Mouse (Mus musculus): Measurements from ENCODE around the gene Zfp335. TPM values are rescaled to one million over a fixed set of nuclear protein-coding genes. Genes with fewer than 3 reads are reported as not detected.

Zfp335 gene
- 5.3 TPM for polyA plus RNA-seq (2014; fragmentation: Illumina TruSeq; extraction: RNeasy Lipid Tissue Mini Kit (QIAGEN cat#74804); ENCODE audit: insufficient read depth, low read depth, low replicate concordance)

DNA sequence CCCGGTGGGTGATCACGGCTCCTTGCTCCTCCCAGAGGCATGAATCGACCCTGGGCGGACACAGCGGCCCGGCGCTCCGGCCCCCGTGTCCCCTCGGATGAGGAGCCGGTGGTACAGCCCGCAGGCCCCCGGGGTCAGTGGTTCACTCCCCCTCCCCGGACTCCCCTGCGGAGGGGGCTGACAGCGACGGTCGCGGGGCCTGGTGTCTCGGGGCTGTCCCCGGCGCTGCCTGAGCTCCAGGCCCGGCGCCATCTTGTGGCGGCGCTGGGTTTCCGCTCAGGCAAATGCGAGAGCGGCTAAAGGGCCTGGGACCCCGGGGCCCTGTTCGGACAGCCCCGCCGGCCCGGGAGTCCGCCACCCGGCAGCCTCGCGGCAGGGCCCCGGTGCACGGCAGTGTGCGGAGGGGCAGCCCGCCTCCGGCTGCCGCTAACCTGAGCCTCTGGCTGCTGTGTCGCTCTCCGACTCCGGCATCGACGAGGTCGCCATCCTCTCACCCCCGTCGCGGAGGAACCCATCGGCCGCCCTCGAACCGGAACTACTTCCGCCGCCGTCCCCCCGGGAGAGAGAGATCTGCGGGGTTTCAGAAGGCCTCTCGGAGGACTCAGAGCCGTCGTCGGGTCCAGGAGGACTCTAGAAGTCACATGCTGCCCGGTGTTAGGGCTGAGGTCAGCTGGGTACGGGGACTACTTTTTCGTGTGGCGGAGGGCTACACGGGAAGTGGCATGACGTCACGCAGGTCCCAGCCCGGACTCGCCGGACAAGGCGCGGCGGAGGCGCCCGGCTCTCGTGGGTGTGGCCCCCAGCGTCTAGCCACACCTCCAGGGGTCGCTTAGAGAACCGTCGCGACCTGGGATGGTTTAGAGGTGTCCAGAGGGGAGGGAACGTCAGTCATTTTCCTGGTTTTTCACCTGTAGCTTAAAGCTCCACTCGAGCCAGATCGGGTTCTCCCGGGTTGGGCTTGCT, at the start of gene Zfp335:
Zfp335 (minus strand) TSS at position 672 of the 963 bp plus-strand sequence.

DNA sequence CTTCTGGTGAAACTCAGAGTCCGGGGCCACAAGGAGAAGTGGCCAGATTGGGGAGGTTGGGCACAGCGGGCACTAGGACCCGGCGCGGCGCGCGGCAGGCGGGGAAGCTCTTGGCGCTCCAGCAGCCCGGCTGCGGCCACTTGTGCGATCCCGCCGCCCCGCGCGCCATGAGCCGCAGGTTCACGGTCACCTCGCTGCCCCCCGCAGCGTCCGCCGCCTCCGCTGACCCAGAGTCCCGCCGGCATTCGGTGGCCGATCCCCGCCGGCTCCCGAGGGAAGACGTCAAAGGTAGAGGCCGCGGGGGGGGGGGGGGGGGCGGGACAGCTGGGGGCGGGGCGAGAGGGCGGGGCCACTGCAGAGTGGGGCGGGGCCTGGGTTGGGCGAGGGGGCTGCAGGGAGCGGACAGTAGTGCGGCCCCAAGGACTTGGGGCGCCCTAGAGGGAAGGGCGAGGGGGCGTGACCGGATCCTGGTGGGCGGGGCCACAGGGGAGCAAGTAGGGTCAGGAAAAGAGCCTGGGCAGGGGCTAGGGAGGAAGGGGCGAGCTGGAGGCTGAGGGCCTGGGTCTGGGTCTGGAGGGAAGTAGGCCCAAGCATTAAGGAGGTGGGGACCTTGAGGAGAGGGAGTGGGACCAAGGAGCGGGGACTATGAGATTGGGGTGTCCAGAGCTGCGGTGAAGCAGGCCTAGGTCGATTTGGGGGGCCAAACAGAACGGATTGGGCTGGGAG, 49.3 kb upstream of the Zfp335 start, which contains the start of gene Slc12a5:
Slc12a5 (plus strand) TSS at position 87 of the 726 bp plus-strand sequence.

DNA sequence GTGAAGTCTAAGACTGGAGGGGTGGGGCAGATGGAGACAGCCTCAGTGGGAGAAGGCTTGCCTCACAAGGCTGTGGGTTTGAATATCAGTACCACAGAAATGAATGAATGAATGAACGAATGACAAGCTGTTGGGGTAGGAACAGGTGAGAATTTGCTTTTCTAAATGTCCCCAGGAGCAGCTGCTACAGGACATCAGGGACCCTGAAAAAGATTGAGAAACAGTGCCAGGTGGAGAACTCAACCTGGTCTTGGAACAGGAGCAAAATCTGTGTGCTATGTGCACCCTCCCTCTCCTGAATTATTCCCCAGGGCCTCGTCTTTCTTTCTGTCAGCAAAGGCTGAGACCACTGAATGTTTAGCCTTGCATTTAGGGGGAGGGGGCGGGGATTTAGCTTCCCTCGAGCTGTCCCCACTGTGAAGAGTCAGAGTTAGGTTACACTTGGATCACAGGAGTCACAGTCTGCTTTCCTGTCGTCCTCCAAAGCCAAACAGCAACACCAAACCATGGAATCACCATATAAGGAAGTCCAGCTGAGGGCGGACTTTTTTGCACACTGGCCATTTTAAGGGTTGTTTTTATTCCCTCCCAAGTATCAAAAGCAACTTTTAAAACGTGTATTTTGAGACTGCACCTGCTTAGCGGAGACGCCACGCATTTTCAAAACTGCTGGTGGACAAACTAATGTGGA, 28.7 kb upstream of the Zfp335 start, which contains the start of gene Mmp9:
Mmp9 (plus strand) TSS at position 641 of the 691 bp plus-strand sequence.

DNA sequence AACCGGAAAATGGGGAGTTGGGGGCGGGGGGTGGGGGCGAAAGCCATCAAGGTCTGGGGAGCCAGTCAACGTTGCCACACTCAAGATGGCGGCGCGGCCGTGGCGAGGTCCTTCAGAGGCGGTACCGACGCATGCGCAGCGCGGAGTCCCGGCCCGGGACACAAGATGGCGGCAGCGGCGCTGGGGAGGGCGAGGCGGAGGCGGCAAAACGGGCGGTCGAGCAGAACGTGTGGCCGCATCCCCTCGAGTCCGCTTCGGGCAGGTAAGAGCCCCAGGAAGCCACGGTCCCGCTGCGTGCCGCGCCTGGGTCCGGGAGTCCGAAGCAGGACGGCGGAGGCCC, 32.4 kb downstream of the Zfp335 start, which contains the start of gene Pcif1:
Pcif1 (plus strand) TSS at position 77 of the 340 bp plus-strand sequence.

DNA sequence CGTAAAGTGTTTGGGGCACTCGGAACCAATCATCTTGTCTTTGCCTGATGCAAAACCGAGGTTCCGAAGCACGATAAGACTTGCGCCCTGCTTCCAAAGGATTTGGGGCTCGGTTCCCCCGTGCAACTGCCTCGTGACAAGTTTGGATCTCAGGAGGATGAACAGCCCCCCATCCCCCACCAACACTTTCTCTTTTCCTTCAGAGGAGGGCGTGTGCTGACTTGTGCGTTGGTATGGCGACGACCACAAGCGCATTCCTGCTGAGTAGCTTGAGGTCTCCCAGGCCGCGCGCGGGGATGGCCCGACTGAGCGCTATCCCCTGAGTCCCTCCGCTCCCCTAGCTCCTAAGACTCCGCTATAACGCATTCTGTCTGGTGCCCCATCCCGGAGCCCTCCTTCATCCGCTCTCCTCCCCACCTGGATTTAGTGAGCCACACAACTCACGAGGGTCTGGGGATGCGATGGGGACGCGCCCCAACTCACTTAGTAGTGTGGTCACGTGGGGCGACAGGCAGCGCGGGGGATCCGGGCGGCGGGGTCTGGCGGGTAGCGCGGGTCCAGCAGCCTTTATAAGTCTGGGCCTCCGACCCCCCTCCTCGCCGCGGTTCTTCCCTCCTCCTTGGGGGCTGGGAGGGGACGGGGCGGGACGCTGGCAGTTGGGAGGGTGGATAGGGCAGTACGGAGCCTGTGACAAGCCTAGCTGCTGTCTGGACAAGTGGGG, 54.3 kb downstream of the Zfp335 start, which contains the start of gene Pltp:
Pltp (minus strand) TSS at position 611 of the 721 bp plus-strand sequence.

Other genes starting within 250 kb of the Zfp335 start
- not detected for gene Wfdc11, start 237.7 kb downstream of the Zfp335 start, polyA plus RNA-seq (2014; fragmentation: Illumina TruSeq; extraction: RNeasy Lipid Tissue Mini Kit (QIAGEN cat#74804); ENCODE audit: insufficient read depth, low read depth, low replicate concordance)
- gene Wfdc13, start 226.7 kb downstream of the Zfp335 start, polyA plus RNA-seq (2014; fragmentation: Illumina TruSeq; extraction: RNeasy Lipid Tissue Mini Kit (QIAGEN cat#74804); ENCODE audit: insufficient read depth, low read depth, low replicate concordance), result 1.2 TPM
- not detected for gene Spint4, start 213.3 kb downstream of the Zfp335 start, polyA plus RNA-seq (2014; fragmentation: Illumina TruSeq; extraction: RNeasy Lipid Tissue Mini Kit (QIAGEN cat#74804); ENCODE audit: insufficient read depth, low read depth, low replicate concordance)
- not detected for gene Spint5, start 196.5 kb downstream of the Zfp335 start, polyA plus RNA-seq (2014; fragmentation: Illumina TruSeq; extraction: RNeasy Lipid Tissue Mini Kit (QIAGEN cat#74804); ENCODE audit: insufficient read depth, low read depth, low replicate concordance)
- gene Wfdc3, start 165.8 kb downstream of the Zfp335 start, polyA plus RNA-seq (2014; fragmentation: Illumina TruSeq; extraction: RNeasy Lipid Tissue Mini Kit (QIAGEN cat#74804); ENCODE audit: insufficient read depth, low read depth, low replicate concordance), result 4.4 TPM
- 19.0 TPM for gene Dnttip1, start 165.8 kb downstream of the Zfp335 start, polyA plus RNA-seq (2014; fragmentation: Illumina TruSeq; extraction: RNeasy Lipid Tissue Mini Kit (QIAGEN cat#74804); ENCODE audit: insufficient read depth, low read depth, low replicate concordance)
- gene Ube2c, start 141.9 kb downstream of the Zfp335 start, polyA plus RNA-seq (2014; fragmentation: Illumina TruSeq; extraction: RNeasy Lipid Tissue Mini Kit (QIAGEN cat#74804); ENCODE audit: insufficient read depth, low read depth, low replicate concordance), result 3.6 TPM
- not detected for gene Tnnc2, start 131.8 kb downstream of the Zfp335 start, polyA plus RNA-seq (2014; fragmentation: Illumina TruSeq; extraction: RNeasy Lipid Tissue Mini Kit (QIAGEN cat#74804); ENCODE audit: insufficient read depth, low read depth, low replicate concordance)
- gene Snx21, start 125.9 kb downstream of the Zfp335 start, polyA plus RNA-seq (2014; fragmentation: Illumina TruSeq; extraction: RNeasy Lipid Tissue Mini Kit (QIAGEN cat#74804); ENCODE audit: insufficient read depth, low read depth, low replicate concordance), result 23.7 TPM
- 15.4 TPM for gene Acot8, start 106.9 kb downstream of the Zfp335 start, polyA plus RNA-seq (2014; fragmentation: Illumina TruSeq; extraction: RNeasy Lipid Tissue Mini Kit (QIAGEN cat#74804); ENCODE audit: insufficient read depth, low read depth, low replicate concordance)
- 2.5 TPM for gene Zswim3, start 106.7 kb downstream of the Zfp335 start, polyA plus RNA-seq (2014; fragmentation: Illumina TruSeq; extraction: RNeasy Lipid Tissue Mini Kit (QIAGEN cat#74804); ENCODE audit: insufficient read depth, low read depth, low replicate concordance)
- gene Zswim1, start 89.1 kb downstream of the Zfp335 start, polyA plus RNA-seq (2014; fragmentation: Illumina TruSeq; extraction: RNeasy Lipid Tissue Mini Kit (QIAGEN cat#74804); ENCODE audit: insufficient read depth, low read depth, low replicate concordance), result 5.2 TPM
- gene Spata25, start 83.2 kb downstream of the Zfp335 start, polyA plus RNA-seq (2014; fragmentation: Illumina TruSeq; extraction: RNeasy Lipid Tissue Mini Kit (QIAGEN cat#74804); ENCODE audit: insufficient read depth, low read depth, low replicate concordance), result 0.45 TPM
- gene Ctsa, start 78.9 kb downstream of the Zfp335 start, polyA plus RNA-seq (2014; fragmentation: Illumina TruSeq; extraction: RNeasy Lipid Tissue Mini Kit (QIAGEN cat#74804); ENCODE audit: insufficient read depth, low read depth, low replicate concordance), result 104 TPM
- gene Neurl2, start 78.3 kb downstream of the Zfp335 start, polyA plus RNA-seq (2014; fragmentation: Illumina TruSeq; extraction: RNeasy Lipid Tissue Mini Kit (QIAGEN cat#74804); ENCODE audit: insufficient read depth, low read depth, low replicate concordance), result 4.4 TPM
- 368 TPM for gene Pltp, start 54.0 kb downstream of the Zfp335 start, polyA plus RNA-seq (2014; fragmentation: Illumina TruSeq; extraction: RNeasy Lipid Tissue Mini Kit (QIAGEN cat#74804); ENCODE audit: insufficient read depth, low read depth, low replicate concordance)
- 39.9 TPM for gene Pcif1, start 32.5 kb downstream of the Zfp335 start, polyA plus RNA-seq (2014; fragmentation: Illumina TruSeq; extraction: RNeasy Lipid Tissue Mini Kit (QIAGEN cat#74804); ENCODE audit: insufficient read depth, low read depth, low replicate concordance)
- gene Mmp9, start 29.0 kb upstream of the Zfp335 start, polyA plus RNA-seq (2014; fragmentation: Illumina TruSeq; extraction: RNeasy Lipid Tissue Mini Kit (QIAGEN cat#74804); ENCODE audit: insufficient read depth, low read depth, low replicate concordance), result 8.8 TPM
- 1.6 TPM for gene Slc12a5, start 49.0 kb upstream of the Zfp335 start, polyA plus RNA-seq (2014; fragmentation: Illumina TruSeq; extraction: RNeasy Lipid Tissue Mini Kit (QIAGEN cat#74804); ENCODE audit: insufficient read depth, low read depth, low replicate concordance)
- 15.4 TPM for gene Ncoa5, start 123.1 kb upstream of the Zfp335 start, polyA plus RNA-seq (2014; fragmentation: Illumina TruSeq; extraction: RNeasy Lipid Tissue Mini Kit (QIAGEN cat#74804); ENCODE audit: insufficient read depth, low read depth, low replicate concordance)
- 22.3 TPM for gene Cd40, start 143.9 kb upstream of the Zfp335 start, polyA plus RNA-seq (2014; fragmentation: Illumina TruSeq; extraction: RNeasy Lipid Tissue Mini Kit (QIAGEN cat#74804); ENCODE audit: insufficient read depth, low read depth, low replicate concordance)
- not detected for gene 1700025C18Rik, start 179.0 kb upstream of the Zfp335 start, polyA plus RNA-seq (2014; fragmentation: Illumina TruSeq; extraction: RNeasy Lipid Tissue Mini Kit (QIAGEN cat#74804); ENCODE audit: insufficient read depth, low read depth, low replicate concordance)